Mouse (Mus musculus): ENCODE results near the gene Atp6v1g1.

DNA sequence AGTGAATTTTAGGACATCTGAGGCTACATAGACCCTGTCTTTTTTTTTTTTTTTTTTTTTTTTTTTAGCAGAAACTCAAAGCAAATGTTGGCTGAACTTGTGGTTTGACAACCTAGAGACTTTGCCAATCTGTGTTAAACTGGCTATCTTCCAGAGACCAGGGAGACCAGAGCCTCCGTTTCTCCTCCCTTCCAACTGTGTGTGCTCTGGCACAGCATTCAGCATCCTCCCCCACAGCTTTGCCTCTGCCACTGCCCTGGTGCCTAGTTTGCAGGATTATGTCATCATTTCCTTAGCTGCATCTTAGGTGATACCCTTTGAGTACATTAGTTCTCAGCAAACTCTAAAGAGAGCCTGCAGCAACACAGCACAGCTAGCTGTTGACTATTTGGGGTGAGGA, 3.2 kb downstream of the Atp6v1g1 start:
- no peak for TF ChIP-seq POLR2A (IDR thresholded peaks at IDR 0.05; ENCODE audit: insufficient read depth, low read length)
- no peak for TF ChIP-seq CTCF (IDR thresholded peaks at IDR 0.05; ENCODE audit: low read depth, low read length)
- TF ChIP-seq EP300 (IDR thresholded peaks at IDR 0.05; ENCODE audit: insufficient read depth, low read depth, low read length), result no peak
